Mouse (Mus musculus) ovary, postnatal 14 days (tissue): ENCODE results near the gene Uvrag.

ENCODE experiments used
- DNase-seq: peaks from one replicate; pipeline ENCODE4 v3.0.0; 2022; ENCODE audit warnings: low spot score

Uvrag gene

GRCm38 (mm10) chr7:99059934-99060333 lies 81.0 kb downstream of the Uvrag start:
- DNase-seq, result no peak

GRCm38 (mm10) chr7:99057053-99057630 lies 83.8 kb downstream of the Uvrag start:
- no peak for DNase-seq

GRCm38 (mm10) chr7:99053626-99054025 lies 87.3 kb downstream of the Uvrag start:
- no peak for DNase-seq

- DNase-seq, result no peak
Observed at GRCm38 (mm10) chr7:99052471-99053241, 88.3 kb downstream of the Uvrag start.

GRCm38 (mm10) chr7:99050882-99051281 lies 90.1 kb downstream of the Uvrag start:
- no peak for DNase-seq

GRCm38 (mm10) chr7:99049897-99050296 lies 91.0 kb downstream of the Uvrag start:
- DNase-seq, result no peak

GRCm38 (mm10) chr7:99046545-99047206 lies 94.3 kb downstream of the Uvrag start:
- DNase-seq, result no peak

- no peak for DNase-seq
Observed at GRCm38 (mm10) chr7:99045525-99045924, 95.4 kb downstream of the Uvrag start.

GRCm38 (mm10) chr7:99043923-99044322 lies 97.0 kb downstream of the Uvrag start:
- DNase-seq, result no peak

- DNase-seq, result no peak
Observed at GRCm38 (mm10) chr7:99043322-99043721, 97.6 kb downstream of the Uvrag start.

- DNase-seq, result no peak
Observed at GRCm38 (mm10) chr7:99041818-99042217, 99.1 kb downstream of the Uvrag start.

- DNase-seq, result no peak
Observed at GRCm38 (mm10) chr7:99039912-99040311, 101.0 kb downstream of the Uvrag start.

GRCm38 (mm10) chr7:99036284-99036683 lies 104.7 kb downstream of the Uvrag start:
- no peak for DNase-seq

- DNase-seq, result no peak
Observed at GRCm38 (mm10) chr7:99034909-99035308, 106.0 kb downstream of the Uvrag start.

- no peak for DNase-seq
Observed at GRCm38 (mm10) chr7:99033838-99034237, 107.1 kb downstream of the Uvrag start.

GRCm38 (mm10) chr7:99033314-99033713 lies 107.6 kb downstream of the Uvrag start:
- DNase-seq, result no peak

- no peak for DNase-seq
Observed at GRCm38 (mm10) chr7:99032051-99032450, 108.9 kb downstream of the Uvrag start.

- no peak for DNase-seq
Observed at GRCm38 (mm10) chr7:99028108-99028507, 112.8 kb downstream of the Uvrag start.

- no peak for DNase-seq
Observed at GRCm38 (mm10) chr7:99027185-99027584, 113.8 kb downstream of the Uvrag start.

GRCm38 (mm10) chr7:99025989-99026388 lies 115.0 kb downstream of the Uvrag start:
- no peak for DNase-seq

GRCm38 (mm10) chr7:99025265-99025664 lies 115.7 kb downstream of the Uvrag start:
- no peak for DNase-seq

GRCm38 (mm10) chr7:99024791-99025190 lies 116.2 kb downstream of the Uvrag start:
- DNase-seq, result no peak

GRCm38 (mm10) chr7:99023931-99024330 lies 117.0 kb downstream of the Uvrag start:
- no peak for DNase-seq
